Mouse (Mus musculus) liver, adult 2 months (tissue): Measurements from ENCODE around the gene Olfr324.

ENCODE experiments used
- CTCF ChIP-seq: fragments of 200-500 bp; IDR thresholded peaks from 2 replicates; pipeline ENCODE4 v1.5.1; 2011; ENCODE audit warnings: low read depth, low read length, control low read depth
- POLR2A ChIP-seq: fragments of 200-500 bp; IDR thresholded peaks from 2 replicates; pipeline ENCODE4 v1.6.1; 2011; ENCODE audit warnings: low read length, control low read depth; ENCODE audit not compliant: insufficient read depth; ENCODE audit errors: extremely low read depth

- no peak for TF ChIP-seq POLR2A
- TF ChIP-seq CTCF = no peak
These were observed 11.4 kb downstream of the Olfr324 start for GRCm38 (mm10) chr11:58606177-58606919.
